Mouse (Mus musculus): Measurements from ENCODE around the gene Zscan10. TPM values are rescaled to one million over a fixed set of nuclear protein-coding genes. Genes with fewer than 3 reads are reported as not detected.
A peak's percentile ranks its signal among the peaks of the same experiment; 100 is the strongest.
"Not testable (repeated sequence)": the region's sequence is repeated elsewhere in the genome, so short reads cannot be mapped to it uniquely, and the experiment has no call there.

Zscan10 gene
- polyA plus RNA-seq, 1 experiment from 2014 or later = 0.27 TPM

DNA sequence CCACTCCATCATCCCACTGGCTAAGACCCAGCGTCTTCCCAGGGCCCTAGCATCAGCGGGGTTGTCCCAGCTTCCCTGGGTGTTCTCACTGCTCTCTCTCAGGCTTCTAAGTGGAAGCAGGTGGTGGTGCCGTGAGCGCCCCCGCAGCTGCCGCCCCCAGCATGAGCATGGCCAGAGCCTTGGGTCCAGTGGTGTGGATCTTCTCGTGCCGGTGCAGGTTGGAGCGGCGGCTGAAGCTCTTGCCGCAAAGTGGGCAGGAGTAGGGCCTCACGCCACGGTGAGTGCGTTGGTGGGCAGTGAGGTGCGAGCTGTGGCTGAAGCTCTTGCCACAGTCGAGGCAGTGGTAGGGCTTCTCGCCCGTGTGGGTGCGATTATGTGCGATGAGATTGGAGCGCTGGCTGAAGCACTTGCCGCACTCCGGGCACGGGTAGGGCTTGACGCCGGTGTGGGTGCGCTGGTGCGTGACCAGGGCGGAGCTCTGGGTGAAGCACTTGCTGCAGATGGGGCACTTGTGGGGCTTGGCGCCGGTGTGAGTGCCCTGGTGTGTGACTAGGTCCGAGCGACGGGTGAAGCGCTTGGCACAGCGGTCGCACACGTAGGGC lies 24.6 kb upstream of the Zscan10 start:
- peaks cover 8% of the 10 kb centered on the region for H3K36me3 ChIP-seq (ENCODE audit: control insufficient read depth, insufficient read depth, low read length)
- H3K27me3 ChIP-seq (ENCODE audit: control insufficient read depth, insufficient read depth, low read length) = no peaks in the 10 kb centered on the region
- no peak overlapping the region for H3K9ac ChIP-seq (ENCODE audit: low read length)
- H3K4me2 ChIP-seq (ENCODE audit: low read depth, low read length, severe bottlenecking) = no peak overlapping the region
- DNase-seq (ENCODE audit: low spot score) = no peak
- H3K4me1 ChIP-seq (replicated peaks; ENCODE audit: control insufficient read depth, insufficient read depth, low read length) = no peaks in the 10 kb centered on the region
- no peak overlapping the region for H3K27ac ChIP-seq (ENCODE audit: low read depth, low read length)
- H3K4me3 ChIP-seq (ENCODE audit: low read depth, low read length) = no peak overlapping the region
- no peak for ATAC-seq (replicated peaks; ENCODE audit: low FRiP score)
- H3K9me3 ChIP-seq (ENCODE audit: control insufficient read depth, low read length) = no peaks in the 10 kb centered on the region
- 95% methylated on average over 38 of the region's 38 CpGs for WGBS

- H3K9me3 ChIP-seq (ENCODE audit: control insufficient read depth, low read length) = no peaks in the 10 kb centered on the region
- H3K4me2 ChIP-seq (ENCODE audit: low read depth, low read length, severe bottlenecking) = peak overlapping the region; percentile 92
- no peak for ATAC-seq (replicated peaks; ENCODE audit: low FRiP score)
- WGBS = 86% methylated on average over 8 of the region's 8 CpGs
- no peaks in the 10 kb centered on the region for H3K36me3 ChIP-seq (ENCODE audit: control insufficient read depth, insufficient read depth, low read length)
- H3K27ac ChIP-seq (ENCODE audit: low read depth, low read length) = no peak overlapping the region
- peak overlapping the region; percentile 65; the same call in 1 of the 2 replicates for H3K4me3 ChIP-seq (ENCODE audit: low read depth, low read length)
- no peak overlapping the region; the same call in 1 of the 2 replicates for H3K9ac ChIP-seq (ENCODE audit: low read length)
- no peak for DNase-seq (ENCODE audit: low spot score)
- H3K27me3 ChIP-seq (ENCODE audit: control insufficient read depth, insufficient read depth, low read length) = no peaks in the 10 kb centered on the region
- peaks cover 13% of the 10 kb centered on the region; the same call in 1 of the 2 replicates for H3K4me1 ChIP-seq (replicated peaks; ENCODE audit: control insufficient read depth, insufficient read depth, low read length)
These were observed 15.9 kb upstream of the Zscan10 start for GRCm38 (mm10) chr17:23584786-23585185.

DNA sequence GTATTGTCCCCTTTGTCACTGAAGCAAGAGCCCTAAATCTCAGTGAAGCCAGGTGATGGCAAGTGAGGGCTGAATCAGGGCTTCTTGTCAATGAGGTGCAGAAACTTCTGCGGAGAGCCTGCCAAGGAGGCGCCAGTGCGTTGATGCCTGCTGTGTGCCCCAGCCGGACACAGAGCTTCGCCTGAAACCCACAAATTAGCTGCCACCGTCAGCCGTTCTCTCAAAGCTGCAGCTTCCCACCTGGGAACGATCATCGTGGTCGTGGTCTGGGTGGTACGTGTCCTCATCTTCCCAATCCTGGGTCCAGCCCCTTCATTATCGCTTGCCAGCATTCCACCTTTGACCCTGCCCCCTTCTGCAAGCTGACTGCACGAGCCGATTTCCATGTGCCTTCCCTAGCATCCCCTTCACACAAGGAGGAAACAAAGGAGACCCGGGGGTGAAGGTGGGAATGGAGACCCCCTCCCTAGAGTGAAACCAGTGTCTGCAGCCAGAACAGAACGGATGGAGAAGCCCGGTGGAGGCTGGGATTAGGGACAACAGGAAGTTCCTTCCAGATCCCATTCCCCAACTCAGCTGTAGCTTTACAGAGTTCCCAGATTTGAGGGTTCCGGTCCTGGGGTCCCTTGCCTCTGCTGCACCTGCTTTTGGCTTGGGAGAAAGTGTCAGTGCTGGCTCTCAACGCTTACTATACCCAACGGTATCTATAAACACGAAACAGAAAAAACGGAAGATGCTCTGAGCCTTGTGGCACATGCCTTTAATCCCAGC lies 14.8 kb upstream of the Zscan10 start:
- H3K27ac ChIP-seq (ENCODE audit: low read depth, low read length) = no peak overlapping the region
- H3K9ac ChIP-seq (ENCODE audit: low read length) = peak overlapping the region; percentile 82
- H3K36me3 ChIP-seq (ENCODE audit: control insufficient read depth, insufficient read depth, low read length) = no peaks in the 10 kb centered on the region
- under 1% methylated on average over 22 of the region's 22 CpGs for WGBS
- peak overlapping the region; percentile 65 for H3K4me3 ChIP-seq (ENCODE audit: low read depth, low read length)
- peak; percentile 90 for ATAC-seq (replicated peaks; ENCODE audit: low FRiP score)
- DNase-seq (ENCODE audit: low spot score) = peak; percentile 79
- peaks cover 13% of the 10 kb centered on the region; the same call in 1 of the 2 replicates for H3K4me1 ChIP-seq (replicated peaks; ENCODE audit: control insufficient read depth, insufficient read depth, low read length)
- no peaks in the 10 kb centered on the region for H3K9me3 ChIP-seq (ENCODE audit: control insufficient read depth, low read length)
- no peaks in the 10 kb centered on the region for H3K27me3 ChIP-seq (ENCODE audit: control insufficient read depth, insufficient read depth, low read length)
- H3K4me2 ChIP-seq (ENCODE audit: low read depth, low read length, severe bottlenecking) = peak overlapping the region; percentile 92

GRCm38 (mm10) chr17:23587253-23587652 lies 13.4 kb upstream of the Zscan10 start:
- no peaks in the 10 kb centered on the region for H3K27me3 ChIP-seq (ENCODE audit: control insufficient read depth, insufficient read depth, low read length)
- DNase-seq (ENCODE audit: low spot score) (no peak), ATAC-seq (replicated peaks; ENCODE audit: low FRiP score) (no peak)
- no peak overlapping the region for H3K4me3 ChIP-seq (ENCODE audit: low read depth, low read length)
- H3K4me2 ChIP-seq (ENCODE audit: low read depth, low read length, severe bottlenecking) = no peak overlapping the region
- no peaks in the 10 kb centered on the region for H3K36me3 ChIP-seq (ENCODE audit: control insufficient read depth, insufficient read depth, low read length)
- WGBS = 69% methylated on average over 2 of the region's 2 CpGs
- H3K27ac ChIP-seq (ENCODE audit: low read depth, low read length) = no peak overlapping the region
- no peaks in the 10 kb centered on the region for H3K9me3 ChIP-seq (ENCODE audit: control insufficient read depth, low read length)
- H3K9ac ChIP-seq (ENCODE audit: low read length) = no peak overlapping the region
- peaks cover 13% of the 10 kb centered on the region; the same call in 1 of the 2 replicates for H3K4me1 ChIP-seq (replicated peaks; ENCODE audit: control insufficient read depth, insufficient read depth, low read length)

- 7% methylated on average over 34 of the region's 34 CpGs for WGBS
- H3K27ac ChIP-seq (ENCODE audit: low read depth, low read length) = peak overlapping the region; percentile 48
- no peaks in the 10 kb centered on the region for H3K27me3 ChIP-seq (ENCODE audit: control insufficient read depth, insufficient read depth, low read length)
- H3K9me3 ChIP-seq (ENCODE audit: control insufficient read depth, low read length) = no peaks in the 10 kb centered on the region
- H3K36me3 ChIP-seq (ENCODE audit: control insufficient read depth, insufficient read depth, low read length) = no peaks in the 10 kb centered on the region
- DNase-seq (ENCODE audit: low spot score) = peak; percentile 99
- ATAC-seq (replicated peaks; ENCODE audit: low FRiP score) = peak; percentile 99
- peak overlapping the region; percentile 77 for H3K9ac ChIP-seq (ENCODE audit: low read length)
- no peaks in the 10 kb centered on the region for H3K4me1 ChIP-seq (replicated peaks; ENCODE audit: control insufficient read depth, insufficient read depth, low read length)
- H3K4me3 ChIP-seq (ENCODE audit: low read depth, low read length) = peak overlapping the region; percentile 39
- peak overlapping the region; percentile 70 for H3K4me2 ChIP-seq (ENCODE audit: low read depth, low read length, severe bottlenecking)
These were observed 8.3 kb upstream of the Zscan10 start for GRCm38 (mm10) chr17:23592208-23592925.

GRCm38 (mm10) chr17:23592926-23593300 lies 7.7 kb upstream of the Zscan10 start:
- H3K36me3 ChIP-seq (ENCODE audit: control insufficient read depth, insufficient read depth, low read length) = no peaks in the 10 kb centered on the region
- ATAC-seq (replicated peaks; ENCODE audit: low FRiP score) = peak; percentile 60
- peak overlapping the region; percentile 77 for H3K9ac ChIP-seq (ENCODE audit: low read length)
- no peak for DNase-seq (ENCODE audit: low spot score)
- 11% methylated on average over 13 of the region's 13 CpGs for WGBS
- H3K4me1 ChIP-seq (replicated peaks; ENCODE audit: control insufficient read depth, insufficient read depth, low read length) = no peaks in the 10 kb centered on the region
- H3K27ac ChIP-seq (ENCODE audit: low read depth, low read length) = peak overlapping the region; percentile 48
- no peaks in the 10 kb centered on the region for H3K27me3 ChIP-seq (ENCODE audit: control insufficient read depth, insufficient read depth, low read length)
- no peaks in the 10 kb centered on the region for H3K9me3 ChIP-seq (ENCODE audit: control insufficient read depth, low read length)
- H3K4me3 ChIP-seq (ENCODE audit: low read depth, low read length) = peak overlapping the region; percentile 39
- H3K4me2 ChIP-seq (ENCODE audit: low read depth, low read length, severe bottlenecking) = peak overlapping the region; percentile 70

- H3K27ac ChIP-seq (ENCODE audit: low read depth, low read length); H3K9ac ChIP-seq (ENCODE audit: low read length); H3K4me2 ChIP-seq (ENCODE audit: low read depth, low read length, severe bottlenecking); H3K9me3 ChIP-seq (ENCODE audit: control insufficient read depth, low read length); H3K36me3 ChIP-seq (ENCODE audit: control insufficient read depth, insufficient read depth, low read length); H3K27me3 ChIP-seq (ENCODE audit: control insufficient read depth, insufficient read depth, low read length); H3K4me3 ChIP-seq (ENCODE audit: low read depth, low read length); ATAC-seq (replicated peaks; ENCODE audit: low FRiP score); H3K4me1 ChIP-seq (replicated peaks; ENCODE audit: control insufficient read depth, insufficient read depth, low read length): not testable (repeated sequence)
- DNase-seq (ENCODE audit: low spot score) = peak; percentile 10
- 83% methylated on average over 4 of the region's 4 CpGs for WGBS
These were observed 5.5 kb upstream of the Zscan10 start for GRCm38 (mm10) chr17:23595139-23595538.
